Mouse (Mus musculus) liver, embryonic 14.5 days (tissue): ENCODE results near the gene Ndufs5. TPM values are rescaled to one million over a fixed set of nuclear protein-coding genes. Genes with fewer than 3 reads are reported as not detected.

Experiments
- ATAC-seq: fragments of 200-750 bp; cut with Nextera tagmentation; 2 replicates; pipeline ENCODE4 v1.8.0; 2017; ENCODE audit warnings: moderate number of reproducible peaks, mild to moderate bottlenecking, moderate library complexity; ENCODE audit not compliant: insufficient read depth
- DNase-seq, 3 experiments: peaks; one replicate each; pipeline ENCODE4 v3.0.0-alpha.2; 2012 to 2013; ENCODE audit warnings: low read depth in 3 of 3, low spot score in 3 of 3
- H3K27ac ChIP-seq: fragments of 300-500 bp; sonication (generic); 2 replicates; pipeline ENCODE4 v1.5.1; 2014; ENCODE audit warnings: moderate library complexity, mild to moderate bottlenecking, control low read depth, inconsistent platforms
- H3K27me3 ChIP-seq: fragments of 300-500 bp; sonication (generic); 2 replicates; pipeline ENCODE4 v1.6.1; 2014; ENCODE audit warnings: mild to moderate bottlenecking, low read length, moderate library complexity; ENCODE audit not compliant: control insufficient read depth, insufficient read depth
- H3K36me3 ChIP-seq: fragments of 300-500 bp; sonication (generic); replicated peaks from 2 replicates; pipeline ENCODE4 v1.6.1; 2014; ENCODE audit warnings: low read depth; ENCODE audit not compliant: control insufficient read depth, insufficient read depth
- H3K4me1 ChIP-seq, 2 experiments: fragments of 200-500 bp in 1 of 2; fragments of 300-500 bp in 1 of 2; sonication (generic) in 1 of 2; replicated peaks; 2 replicates each; pipeline ENCODE4 v1.6.1; 2012 to 2014; ENCODE audit warnings: antibody characterized with exemption in 1 of 2, inconsistent platforms in 1 of 2, low read length in 1 of 2; ENCODE audit not compliant: control insufficient read depth in 2 of 2, insufficient read depth in 2 of 2
- H3K4me2 ChIP-seq: fragments of 300-500 bp; sonication (generic); 2 replicates; pipeline ENCODE4 v1.6.1; 2014; ENCODE audit warnings: low read depth, mild to moderate bottlenecking, control low read depth, moderate library complexity
- H3K4me3 ChIP-seq, 2 experiments: fragments of 200-500 bp in 1 of 2; fragments of 300-500 bp in 1 of 2; sonication (generic) in 1 of 2; 2 replicates each; pipeline ENCODE4 v1.5.1; 2012 to 2014; ENCODE audit warnings: low read depth in 2 of 2, low read length in 2 of 2, mild to moderate bottlenecking in 2 of 2, control low read depth in 1 of 2, inconsistent platforms in 1 of 2, moderate library complexity in 1 of 2; ENCODE audit not compliant: insufficient read depth in 1 of 2
- H3K9ac ChIP-seq: fragments of 300-500 bp; sonication (generic); replicated peaks from 2 replicates; pipeline ENCODE4 v1.6.1; 2014; ENCODE audit warnings: mild to moderate bottlenecking, control low read depth, moderate library complexity
- H3K9me3 ChIP-seq: fragments of 300-500 bp; sonication (generic); 2 replicates; pipeline ENCODE4 v1.6.1; 2016; ENCODE audit warnings: low read length, mixed read lengths; ENCODE audit not compliant: control insufficient read depth
- CTCF ChIP-seq: IDR thresholded peaks from 2 replicates; pipeline ENCODE4 v1.5.1; 2016; ENCODE audit warnings: antibody characterized with exemption, low read depth, control low read depth
- EP300 ChIP-seq: IDR thresholded peaks from 2 replicates; pipeline ENCODE4 v1.6.1; 2016; ENCODE audit warnings: antibody characterized with exemption, low read depth
- WGBS: fragments of 180-500 bp; shearing (Covaris S2); extraction: QIAGEN DNeasy Blood & Tissue Kit; methylation state at CpG from one replicate; pipeline ENCODE4 v1.1.7; 2014; ENCODE audit not compliant: insufficient replicate concordance; 5-methylcytosine and 5-hydroxymethylcytosine counted together
- polyA plus RNA-seq, 2 experiments: library from polyadenylated mRNA; depleted of rRNA in 1 of 2; stranded (reverse) in 1 of 2; unstranded in 1 of 2; fragments of >200 nt; fragmentation: Nextera tagmentation in 1 of 2; extraction: Ambion mirVana in 1 of 2; gene quantifications; 2 replicates each; pipeline versions ENCODE4 v1.2.1 to v1.2.3; 2012 to 2014

Gene Ndufs5
- polyA plus RNA-seq, 2 experiments = 108 to 188 TPM

DNA sequence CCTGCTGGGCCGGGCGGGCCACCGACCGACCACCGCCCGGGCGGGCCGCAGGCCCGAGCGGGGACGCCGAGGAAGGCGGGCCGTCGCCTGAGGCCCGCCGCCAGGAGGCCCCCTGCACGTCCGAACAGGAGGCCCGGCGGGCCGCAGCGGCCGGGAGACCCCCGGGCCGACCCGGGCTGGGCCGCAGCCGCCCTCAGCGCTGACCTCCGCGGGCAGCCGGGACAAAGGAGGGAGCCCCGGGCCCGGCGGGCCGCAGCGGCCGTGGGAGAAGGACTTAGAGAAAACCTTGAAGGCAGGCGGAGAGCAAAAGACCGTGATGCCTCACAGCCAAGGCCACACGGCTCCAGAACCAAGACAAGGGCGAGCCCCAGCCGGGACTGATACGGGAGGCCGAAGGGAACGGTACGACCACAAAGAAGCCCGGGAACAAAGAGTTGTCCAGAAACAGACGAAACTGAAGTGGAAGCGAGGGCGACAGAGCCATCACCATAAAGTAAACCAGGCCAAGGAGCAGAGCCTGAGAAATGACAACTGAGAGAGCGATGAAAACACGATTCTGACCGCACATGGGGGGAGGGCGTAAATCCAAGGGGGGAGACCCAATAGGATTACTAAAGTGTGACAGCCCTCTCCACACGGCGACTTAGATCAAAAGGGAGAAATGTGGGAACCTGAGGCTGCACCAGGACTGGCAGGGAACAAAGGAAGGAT lies 52.9 kb downstream of the Ndufs5 start:
- Histone ChIP-seq H3K9ac (peak overlapping the region; percentile 89), H3K4me3 (peak overlapping the region; percentile 73 to 82), H3K4me1 (peaks cover 32 to 33% of the 10 kb centered on the region in 2 experiments), H3K27ac (peak overlapping the region; percentile 86), H3K36me3 (no peaks in the 10 kb centered on the region), H3K9me3 (no peaks in the 10 kb centered on the region), H3K4me2 (peak overlapping the region; percentile 100), H3K27me3 (no peaks in the 10 kb centered on the region; the same call in none of the 2 replicates)
- no peak for DNase-seq
- WGBS = 2% methylated on average over 51 of the region's 58 CpGs
- TF ChIP-seq CTCF (no peak), EP300 (no peak)
- ATAC-seq = peak; percentile 29; the same call in 1 of the 2 replicates

DNA sequence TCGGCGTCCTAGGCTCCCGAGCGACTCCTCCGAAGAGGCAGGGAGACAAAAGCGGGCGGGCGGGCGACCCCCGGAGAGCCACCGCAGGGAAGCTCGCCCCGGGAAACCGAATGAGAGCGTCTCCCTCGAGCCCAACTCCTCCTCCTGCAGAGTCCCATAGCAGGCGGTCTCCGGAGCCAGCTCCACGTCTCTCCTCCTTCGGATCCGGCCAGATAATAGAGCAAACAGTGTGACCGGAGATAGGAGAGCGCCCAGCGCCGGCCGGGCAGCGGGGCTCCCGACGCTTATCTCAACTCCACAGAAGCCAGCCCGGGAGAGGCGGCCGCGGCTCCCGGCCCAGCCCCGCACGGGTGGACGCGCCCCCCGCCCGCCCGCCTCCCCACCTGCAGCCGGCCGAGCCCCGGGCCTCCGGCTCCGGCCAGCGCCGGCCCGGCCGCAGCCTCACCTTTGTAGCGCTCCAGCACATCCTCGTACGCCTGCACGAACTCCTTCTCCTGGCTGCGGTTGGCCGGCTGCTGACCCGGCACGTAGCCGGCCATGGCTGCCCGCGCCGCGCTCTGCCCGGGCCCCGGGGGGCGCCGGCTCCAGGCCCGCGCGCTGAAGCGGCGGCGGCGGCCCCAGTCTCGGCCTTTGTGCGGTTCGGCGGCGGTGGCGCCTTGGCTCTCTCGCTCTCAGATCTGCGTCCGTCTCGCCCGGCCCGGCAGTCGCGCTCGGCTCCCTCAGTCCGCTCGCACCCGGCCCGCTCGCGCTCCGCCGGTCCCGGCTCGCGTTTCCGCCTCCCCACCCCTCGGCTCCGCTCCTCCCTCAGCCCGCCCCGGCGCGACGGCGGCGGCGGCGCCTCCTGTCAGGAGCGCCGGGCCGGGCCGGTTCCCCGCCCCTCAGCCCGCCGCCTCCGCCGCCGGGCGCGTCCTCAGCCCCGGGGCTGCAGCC lies 53.7 kb downstream of the Ndufs5 start:
- Histone ChIP-seq H3K9ac (peak overlapping the region; percentile 89), H3K27me3 (no peaks in the 10 kb centered on the region; the same call in none of the 2 replicates), H3K27ac (peak overlapping the region; percentile 86), H3K36me3 (no peaks in the 10 kb centered on the region), H3K4me2 (peak overlapping the region; percentile 100), H3K4me3 (peak overlapping the region; percentile 73 to 82), H3K4me1 (peaks cover 32 to 34% of the 10 kb centered on the region in 2 experiments), H3K9me3 (no peaks in the 10 kb centered on the region)
- DNase-seq (peak; percentile 82 to 86 (median 83)), ATAC-seq (peak; percentile 87)
- no peak for TF ChIP-seq CTCF
- TF ChIP-seq EP300 = peak; percentile 64
- under 1% methylated on average over 102 of the region's 125 CpGs for WGBS

DNA sequence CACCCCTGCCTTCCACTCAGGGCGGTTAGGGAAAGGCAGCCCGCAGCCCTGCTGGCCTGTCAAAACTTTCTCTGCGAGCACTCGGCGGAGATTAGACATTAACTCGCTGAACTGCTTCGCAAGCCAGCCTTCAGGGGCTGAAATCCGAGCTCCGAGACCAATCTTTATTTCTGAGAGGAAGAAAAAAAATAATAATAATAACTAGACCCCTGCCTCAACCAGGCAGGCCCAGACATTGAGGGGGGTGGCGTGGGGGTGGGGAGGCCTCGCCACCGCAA lies 54.4 kb downstream of the Ndufs5 start:
- H3K27ac ChIP-seq = peak overlapping the region; percentile 86
- WGBS = 0% methylated on average over 12 of the region's 12 CpGs
- peak overlapping the region; percentile 100 for H3K4me2 ChIP-seq
- peaks cover 32 to 36% of the 10 kb centered on the region in 2 experiments for H3K4me1 ChIP-seq
- peak overlapping the region; percentile 73 to 82 for H3K4me3 ChIP-seq
- no peaks in the 10 kb centered on the region; the same call in none of the 2 replicates for H3K27me3 ChIP-seq
- no peaks in the 10 kb centered on the region for H3K36me3 ChIP-seq
- H3K9ac ChIP-seq = peak overlapping the region; percentile 89
- H3K9me3 ChIP-seq = no peaks in the 10 kb centered on the region
- no peak for DNase-seq
- no peak for ATAC-seq
- TF ChIP-seq EP300 (no peak), CTCF (0 out of 2 replicates have a peak, but pooled peaks have one; percentile 3)

DNA sequence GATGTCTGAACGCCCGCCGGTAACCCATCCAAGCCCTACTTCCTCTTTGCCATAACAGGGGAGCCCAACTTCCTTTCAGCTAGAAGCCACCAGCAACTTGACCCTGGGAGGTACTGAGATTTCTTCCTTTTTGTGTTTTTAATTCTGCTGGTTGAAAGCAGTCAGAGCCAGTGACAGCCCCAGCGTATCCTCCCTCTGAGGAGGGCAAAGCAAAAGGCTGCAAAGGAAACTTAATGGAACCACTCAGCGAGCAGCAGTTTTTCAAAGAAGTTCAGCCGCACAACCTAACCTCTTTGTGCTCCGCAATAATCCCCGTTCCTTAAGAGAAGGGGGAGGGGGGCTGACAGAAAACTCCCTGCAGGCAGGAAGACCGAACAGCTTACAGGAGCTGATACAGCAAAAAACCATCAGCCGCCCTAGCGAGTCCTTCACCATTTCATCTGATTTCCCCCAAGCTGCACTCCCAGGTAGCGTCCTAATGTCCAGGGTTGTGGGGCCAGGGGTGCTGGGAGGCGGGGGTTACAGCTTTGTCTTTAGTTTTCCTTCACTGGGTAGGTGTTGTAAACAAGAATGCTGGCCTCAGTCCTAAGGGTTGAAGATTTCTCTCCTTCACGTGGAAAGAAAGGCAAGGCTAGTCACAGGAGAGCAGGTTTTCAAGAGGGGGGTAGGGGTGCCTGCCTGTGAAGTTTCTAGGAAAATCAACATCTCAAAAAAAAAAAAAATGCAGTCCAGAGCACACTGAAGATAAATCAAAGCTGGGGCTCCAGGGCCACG lies 54.9 kb downstream of the Ndufs5 start:
- Histone ChIP-seq H3K4me1 (peaks cover 32 to 36% of the 10 kb centered on the region in 2 experiments), H3K4me2 (peak overlapping the region; percentile 100), H3K9ac (peak overlapping the region; percentile 89), H3K9me3 (no peaks in the 10 kb centered on the region), H3K36me3 (no peaks in the 10 kb centered on the region), H3K27ac (peak overlapping the region; percentile 86), H3K27me3 (no peaks in the 10 kb centered on the region; the same call in none of the 2 replicates), H3K4me3 (peak overlapping the region; percentile 73 to 82)
- 3% methylated on average over 15 of the region's 15 CpGs for WGBS
- DNase-seq (no peak), ATAC-seq (no peak)
- TF ChIP-seq EP300 = no peak
- no peak for TF ChIP-seq CTCF

Other genes starting within 250 kb of the Ndufs5 start
- 12.2 and 15.1 TPM in 2 replicates for gene Macf1, start 33.8 kb downstream of the Ndufs5 start, polyA plus RNA-seq (2012; rRNA removed)
- gene Macf1, start 33.8 kb downstream of the Ndufs5 start, polyA plus RNA-seq (2014; fragmentation: Nextera tagmentation; extraction: Ambion mirVana) = 12.9 and 13.4 TPM in 2 replicates
- gene Akirin1, start 32.1 kb upstream of the Ndufs5 start, polyA plus RNA-seq (2012; rRNA removed) = 11.1 and 15.6 TPM in 2 replicates
- 24.5 and 25.5 TPM in 2 replicates for gene Akirin1, start 32.1 kb upstream of the Ndufs5 start, polyA plus RNA-seq (2014; fragmentation: Nextera tagmentation; extraction: Ambion mirVana)
- gene Rhbdl2, start 69.7 kb upstream of the Ndufs5 start, polyA plus RNA-seq (2012; rRNA removed) = not detected in 2 replicates
- not detected in 2 replicates for gene Rhbdl2, start 69.7 kb upstream of the Ndufs5 start, polyA plus RNA-seq (2014; fragmentation: Nextera tagmentation; extraction: Ambion mirVana)
- not detected in 2 replicates for gene 4933427I04Rik, start 141.5 kb upstream of the Ndufs5 start, polyA plus RNA-seq (2012; rRNA removed)
- gene 4933427I04Rik, start 141.5 kb upstream of the Ndufs5 start, polyA plus RNA-seq (2014; fragmentation: Nextera tagmentation; extraction: Ambion mirVana) = not detected in 2 replicates
- gene Mycbp, start 186.6 kb upstream of the Ndufs5 start, polyA plus RNA-seq (2012; rRNA removed) = 16.3 and 34.1 TPM in 2 replicates
- gene Mycbp, start 186.6 kb upstream of the Ndufs5 start, polyA plus RNA-seq (2014; fragmentation: Nextera tagmentation; extraction: Ambion mirVana) = 61.0 and 65.8 TPM in 2 replicates
- 12.8 and 17.4 TPM in 2 replicates for gene Rragc, start 199.2 kb upstream of the Ndufs5 start, polyA plus RNA-seq (2012; rRNA removed)
- 18.4 and 19.8 TPM in 2 replicates for gene Rragc, start 199.2 kb upstream of the Ndufs5 start, polyA plus RNA-seq (2014; fragmentation: Nextera tagmentation; extraction: Ambion mirVana)
- not detected in 2 replicates for gene 4930535I16Rik, start 199.8 kb upstream of the Ndufs5 start, polyA plus RNA-seq (2012; rRNA removed)
- not detected in 2 replicates for gene 4930535I16Rik, start 199.8 kb upstream of the Ndufs5 start, polyA plus RNA-seq (2014; fragmentation: Nextera tagmentation; extraction: Ambion mirVana)